Mouse (Mus musculus): ENCODE data around the gene Txndc2. TPM values are rescaled to one million over a fixed set of nuclear protein-coding genes. Genes with fewer than 3 reads are reported as not detected.

Txndc2 gene
- total RNA-seq (2014; rRNA removed) (not detected in 2 replicates), polyA plus RNA-seq (2012; rRNA removed) (not detected in 2 replicates)

- H3K9ac ChIP-seq (ENCODE audit: low read depth, low read length) = no peak within 1 kb of the TSS
- no peaks in the 10 kb centered on the region for H3K27me3 ChIP-seq (ENCODE audit: control insufficient read depth, insufficient read depth, low read length)
- no peaks in the 10 kb centered on the region for H3K36me3 ChIP-seq (ENCODE audit: control insufficient read depth, insufficient read depth, low read length)
- WGBS = 87% methylated on average over 11 of the region's 11 CpGs
- no peak within 1 kb of the TSS for H3K27ac ChIP-seq (replicated peaks; ENCODE audit: insufficient read depth, low read depth, low read length)
- no peak for TF ChIP-seq CTCF (IDR thresholded peaks at IDR 0.05; ENCODE audit: low read depth, low read length)
- no peak for TF ChIP-seq POLR2A (IDR thresholded peaks at IDR 0.05; ENCODE audit: extremely low read depth, insufficient read depth, low read length)
- no peak within 1 kb of the TSS for H3K4me3 ChIP-seq (ENCODE audit: insufficient read depth, low read depth, low read length)
- no peaks in the 10 kb centered on the region for H3K79me2 ChIP-seq (ENCODE audit: control insufficient read depth, insufficient read depth, low read length)
- H3K4me1 ChIP-seq (ENCODE audit: control insufficient read depth, insufficient read depth, low read length) = no peaks in the 10 kb centered on the region
- DNase-seq (ENCODE audit: extremely low read depth, low read depth, low spot score) = no peak
Observed at GRCm38 (mm10) chr17:65641734-65642218, at the start of gene Txndc2. Txndc2 (minus strand) TSS chr17:65642168.

DNA sequence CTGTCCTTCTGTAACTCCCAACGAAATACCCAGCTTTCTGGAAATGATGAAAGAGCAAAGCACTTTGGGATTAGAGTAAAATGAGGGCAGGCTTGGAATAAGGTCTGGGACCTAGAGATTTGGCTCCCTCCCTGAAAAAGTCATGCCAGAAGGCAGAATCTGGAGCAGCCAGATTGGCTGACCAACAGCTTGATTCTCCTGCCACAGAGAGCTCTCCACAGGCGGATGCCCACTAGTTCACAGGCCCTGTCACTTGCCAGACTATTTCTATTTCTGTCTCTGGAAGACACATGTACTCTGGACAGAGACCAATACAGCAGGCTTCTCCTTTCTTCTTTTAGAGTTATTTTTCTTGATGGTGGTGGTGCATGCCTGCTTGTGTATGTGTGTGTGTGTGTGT is 41.8 kb upstream of the Txndc2 start:
- Histone ChIP-seq H3K36me3 (ENCODE audit: control insufficient read depth, insufficient read depth, low read length) (no peaks in the 10 kb centered on the region), H3K4me1 (ENCODE audit: control insufficient read depth, insufficient read depth, low read length) (no peaks in the 10 kb centered on the region), H3K9ac (ENCODE audit: low read depth, low read length) (no peak overlapping the region), H3K79me2 (ENCODE audit: control insufficient read depth, insufficient read depth, low read length) (no peaks in the 10 kb centered on the region; the same call in 1 of the 2 replicates), H3K27me3 (ENCODE audit: control insufficient read depth, insufficient read depth, low read length) (no peaks in the 10 kb centered on the region), H3K4me3 (ENCODE audit: insufficient read depth, low read depth, low read length) (no peak overlapping the region), H3K27ac (replicated peaks; ENCODE audit: insufficient read depth, low read depth, low read length) (no peak overlapping the region)
- WGBS = 84% methylated on average over 2 of the region's 2 CpGs
- TF ChIP-seq CTCF (IDR thresholded peaks at IDR 0.05; ENCODE audit: low read depth, low read length) (no peak), POLR2A (IDR thresholded peaks at IDR 0.05; ENCODE audit: extremely low read depth, insufficient read depth, low read length) (no peak)
- DNase-seq (ENCODE audit: extremely low read depth, low read depth, low spot score) = no peak

DNA sequence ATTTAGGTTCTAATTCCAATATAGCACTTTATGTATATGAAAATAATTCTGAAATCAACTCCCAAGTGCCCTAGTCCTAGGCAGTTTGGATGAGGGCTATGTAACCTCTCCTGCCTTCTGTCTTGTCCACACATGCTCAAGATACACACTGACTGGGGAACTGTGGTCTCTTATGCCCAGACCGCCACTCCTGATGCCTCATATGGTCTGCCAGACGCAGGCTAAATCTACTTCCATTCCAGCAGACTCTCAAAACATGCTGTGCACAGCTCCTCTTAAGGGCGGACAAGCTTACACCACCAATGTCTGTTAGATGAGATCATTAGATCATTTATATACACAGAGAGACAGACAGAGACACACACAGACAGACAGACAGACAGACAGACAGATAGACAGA is 41.3 kb upstream of the Txndc2 start:
- 90% methylated on average over 3 of the region's 3 CpGs for WGBS

GRCm38 (mm10) chr17:65682071-65682680 is 40.2 kb upstream of the Txndc2 start:
- Histone ChIP-seq H3K27ac (replicated peaks; ENCODE audit: insufficient read depth, low read depth, low read length) (no peak overlapping the region), H3K27me3 (ENCODE audit: control insufficient read depth, insufficient read depth, low read length) (no peaks in the 10 kb centered on the region), H3K36me3 (ENCODE audit: control insufficient read depth, insufficient read depth, low read length) (no peaks in the 10 kb centered on the region), H3K9ac (ENCODE audit: low read depth, low read length) (no peak overlapping the region), H3K4me3 (ENCODE audit: insufficient read depth, low read depth, low read length) (no peak overlapping the region), H3K4me1 (ENCODE audit: control insufficient read depth, insufficient read depth, low read length) (no peaks in the 10 kb centered on the region), H3K79me2 (ENCODE audit: control insufficient read depth, insufficient read depth, low read length) (no peaks in the 10 kb centered on the region; the same call in 1 of the 2 replicates)
- TF ChIP-seq CTCF (IDR thresholded peaks at IDR 0.05; ENCODE audit: low read depth, low read length) = no peak
- no peak for TF ChIP-seq POLR2A (IDR thresholded peaks at IDR 0.05; ENCODE audit: extremely low read depth, insufficient read depth, low read length)
- WGBS = 95% methylated on average over 5 of the region's 5 CpGs
- DNase-seq (ENCODE audit: extremely low read depth, low read depth, low spot score) = no peak

More for the DNA sequence above, 41.3 kb upstream of the Txndc2 start:
- H3K79me2 ChIP-seq (ENCODE audit: control insufficient read depth, insufficient read depth, low read length) = no peaks in the 10 kb centered on the region; the same call in 1 of the 2 replicates
- no peak overlapping the region for H3K4me3 ChIP-seq (ENCODE audit: insufficient read depth, low read depth, low read length)
- H3K4me1 ChIP-seq (ENCODE audit: control insufficient read depth, insufficient read depth, low read length) = no peaks in the 10 kb centered on the region
- H3K27me3 ChIP-seq (ENCODE audit: control insufficient read depth, insufficient read depth, low read length) = no peaks in the 10 kb centered on the region
- H3K9ac ChIP-seq (ENCODE audit: low read depth, low read length) = no peak overlapping the region
- TF ChIP-seq CTCF (IDR thresholded peaks at IDR 0.05; ENCODE audit: low read depth, low read length) (no peak), POLR2A (IDR thresholded peaks at IDR 0.05; ENCODE audit: extremely low read depth, insufficient read depth, low read length) (no peak)
- H3K27ac ChIP-seq (replicated peaks; ENCODE audit: insufficient read depth, low read depth, low read length) = no peak overlapping the region
- no peak for DNase-seq (ENCODE audit: extremely low read depth, low read depth, low spot score)
- H3K36me3 ChIP-seq (ENCODE audit: control insufficient read depth, insufficient read depth, low read length) = no peaks in the 10 kb centered on the region

DNA sequence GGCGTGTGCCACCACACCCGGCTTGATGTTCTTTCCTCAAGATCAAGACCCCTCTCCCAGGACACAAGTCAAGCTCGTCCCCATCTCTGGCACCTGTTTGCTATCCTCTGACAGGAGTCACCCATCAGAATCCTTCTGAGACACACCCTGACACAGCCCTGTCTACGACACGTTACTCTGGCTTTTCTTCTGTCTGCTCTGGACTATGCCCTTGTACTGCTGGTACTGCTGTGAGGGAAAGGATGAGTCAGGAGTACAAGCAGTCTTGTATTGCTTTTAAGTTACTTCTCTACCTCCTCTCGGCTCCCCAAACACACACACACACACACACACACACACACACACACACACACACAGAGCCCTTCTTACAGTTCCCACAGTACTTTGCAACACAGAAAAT is 39.5 kb upstream of the Txndc2 start:
- Histone ChIP-seq H3K36me3 (ENCODE audit: control insufficient read depth, insufficient read depth, low read length) (no peaks in the 10 kb centered on the region), H3K79me2 (ENCODE audit: control insufficient read depth, insufficient read depth, low read length) (no peaks in the 10 kb centered on the region; the same call in 1 of the 2 replicates), H3K4me3 (ENCODE audit: insufficient read depth, low read depth, low read length) (no peak overlapping the region), H3K9ac (ENCODE audit: low read depth, low read length) (no peak overlapping the region), H3K4me1 (ENCODE audit: control insufficient read depth, insufficient read depth, low read length) (no peaks in the 10 kb centered on the region), H3K27ac (replicated peaks; ENCODE audit: insufficient read depth, low read depth, low read length) (no peak overlapping the region), H3K27me3 (ENCODE audit: control insufficient read depth, insufficient read depth, low read length) (no peaks in the 10 kb centered on the region)
- DNase-seq (ENCODE audit: extremely low read depth, low read depth, low spot score) = no peak
- 87% methylated on average over 6 of the region's 6 CpGs for WGBS
- TF ChIP-seq CTCF (IDR thresholded peaks at IDR 0.05; ENCODE audit: low read depth, low read length) (no peak), POLR2A (IDR thresholded peaks at IDR 0.05; ENCODE audit: extremely low read depth, insufficient read depth, low read length) (no peak)

DNA sequence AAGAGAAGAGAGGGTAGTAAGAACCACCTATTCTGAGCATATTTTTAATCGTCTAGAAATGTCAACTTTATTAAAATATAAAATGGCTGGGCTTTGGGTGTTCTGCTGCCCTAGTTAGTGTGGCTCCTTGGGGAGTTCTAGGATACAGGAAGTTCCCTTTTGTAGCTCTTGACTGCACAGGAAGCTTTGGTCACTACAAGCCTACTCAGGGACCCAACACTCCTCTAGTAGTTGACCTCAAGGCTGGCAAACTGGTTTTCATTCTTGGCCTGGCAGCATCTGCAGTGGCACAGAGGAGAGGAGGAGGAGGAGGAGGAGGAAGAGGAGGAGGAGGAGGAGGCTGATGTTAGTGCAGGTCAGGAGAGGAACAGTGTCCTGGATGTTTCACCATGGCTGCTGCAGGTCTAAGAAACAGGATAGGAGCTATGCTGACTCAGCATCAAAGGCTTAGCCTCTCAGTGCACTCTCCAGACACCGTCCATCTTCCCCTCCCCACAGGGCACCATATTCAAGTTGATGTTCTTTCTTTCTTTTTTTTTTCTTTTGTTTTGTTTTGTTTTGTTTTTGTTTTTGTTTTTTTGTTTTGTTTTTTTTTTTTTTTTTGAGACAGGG is 38.9 kb upstream of the Txndc2 start:
- no peak overlapping the region for H3K27ac ChIP-seq (replicated peaks; ENCODE audit: insufficient read depth, low read depth, low read length)
- H3K4me1 ChIP-seq (ENCODE audit: control insufficient read depth, insufficient read depth, low read length) = no peaks in the 10 kb centered on the region
- WGBS = 72% methylated on average over 2 of the region's 2 CpGs

More for the DNA sequence above, 38.9 kb upstream of the Txndc2 start:
- H3K4me3 ChIP-seq (ENCODE audit: insufficient read depth, low read depth, low read length) = no peak overlapping the region
- TF ChIP-seq CTCF (IDR thresholded peaks at IDR 0.05; ENCODE audit: low read depth, low read length) (no peak), POLR2A (IDR thresholded peaks at IDR 0.05; ENCODE audit: extremely low read depth, insufficient read depth, low read length) (no peak)
- H3K36me3 ChIP-seq (ENCODE audit: control insufficient read depth, insufficient read depth, low read length) = no peaks in the 10 kb centered on the region
- DNase-seq (ENCODE audit: extremely low read depth, low read depth, low spot score) = no peak
- H3K79me2 ChIP-seq (ENCODE audit: control insufficient read depth, insufficient read depth, low read length) = no peaks in the 10 kb centered on the region; the same call in 1 of the 2 replicates
- no peaks in the 10 kb centered on the region for H3K27me3 ChIP-seq (ENCODE audit: control insufficient read depth, insufficient read depth, low read length)
- H3K9ac ChIP-seq (ENCODE audit: low read depth, low read length) = no peak overlapping the region
